Mouse (Mus musculus) neutrophil, adult 83 days (primary cell): ENCODE results near the gene Mr1. TPM values are rescaled to one million over a fixed set of nuclear protein-coding genes. Genes with fewer than 3 reads are reported as not detected.

Experiments
- total RNA-seq, 2 experiments: library from RNA; stranded (reverse); gene quantifications; one replicate each; pipeline ENCODE4 v1.2.4; 2023

The Mr1 gene
- total RNA-seq = 1 to 10 TPM; 1.8 to 2.0 TPM

GRCm38 (mm10) chr1:155146572-155146980 lies at the start of gene Mr1:
Gene Mr1 (minus strand): TSS chr1:155146814.

GRCm38 (mm10) chr1:155158141-155158969 lies 11.7 kb upstream of the Mr1 start, which contains the start of gene Stx6:
Gene Stx6 (plus strand): TSS chr1:155158715.

DNA sequence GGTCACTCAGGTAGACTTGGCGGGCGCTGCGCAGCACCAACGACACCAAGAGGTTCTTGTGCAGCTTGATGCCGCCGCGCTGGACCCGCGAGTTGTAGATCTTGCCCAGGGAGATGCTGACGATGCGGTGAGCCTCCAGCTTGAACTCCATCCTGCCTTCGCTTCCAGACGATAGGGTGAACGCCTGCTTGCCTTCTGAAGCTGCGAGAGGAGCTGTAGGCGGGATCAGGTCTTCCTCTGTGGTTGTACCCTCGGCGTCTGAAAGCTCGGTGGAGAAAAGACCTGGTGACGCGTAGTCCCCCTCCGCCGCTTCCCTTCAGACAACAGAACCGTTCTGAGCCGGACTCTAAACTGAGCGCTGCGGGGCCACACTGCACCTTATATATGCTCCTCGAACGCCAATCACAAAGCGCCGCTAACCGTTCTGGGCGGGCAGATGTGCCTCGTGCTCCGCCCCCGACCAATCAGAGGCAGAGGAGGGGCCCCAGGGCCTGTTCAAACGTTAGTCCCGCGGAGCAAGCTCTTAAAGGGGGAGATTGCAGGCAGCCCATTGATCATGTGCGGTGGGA lies 47.2 kb downstream of the Mr1 start, which contains the start of gene Ier5:
Ier5 (minus strand) TSS at position 357 of the 569 bp plus-strand sequence.

Other genes starting within 250 kb of the Mr1 start
- 100 to 1,000 TPM; 196 to 215 TPM for gene Ier5, start 47.2 kb downstream of the Mr1 start, total RNA-seq
- 10 to 100 TPM; 23.1 to 35.7 TPM for gene Stx6, start 11.9 kb upstream of the Mr1 start, total RNA-seq
- gene BC034090, start 97.6 kb upstream of the Mr1 start, total RNA-seq = not detected